Mouse (Mus musculus) kidney, embryonic 16.5 days (tissue): ENCODE data around the gene Rarg. TPM values are rescaled to one million over a fixed set of nuclear protein-coding genes. Genes with fewer than 3 reads are reported as not detected.

Experiments
- ATAC-seq: fragments of 200-750 bp; cut with Nextera tagmentation; 2 replicates; pipeline ENCODE4 v1.8.0; 2017; ENCODE audit warnings: moderate TSS enrichment; ENCODE audit not compliant: low FRiP score, low TSS enrichment
- H3K27ac ChIP-seq: fragments of 300-500 bp; sonication (generic); 2 replicates; pipeline ENCODE4 v1.5.1; 2014; ENCODE audit warnings: low read length
- H3K27me3 ChIP-seq: fragments of 300-500 bp; sonication (generic); 2 replicates; pipeline ENCODE4 v1.6.1; 2014; ENCODE audit warnings: low read length, control low read depth, mixed read lengths; ENCODE audit not compliant: insufficient read depth
- H3K36me3 ChIP-seq: fragments of 300-500 bp; sonication (generic); 2 replicates; pipeline ENCODE4 v1.6.1; 2014; ENCODE audit warnings: low read length, control low read depth, mixed read lengths; ENCODE audit not compliant: insufficient read depth
- H3K4me1 ChIP-seq: fragments of 300-500 bp; sonication (generic); 2 replicates; pipeline ENCODE4 v1.6.1; 2014; ENCODE audit warnings: low read length, control low read depth, mixed read lengths; ENCODE audit not compliant: insufficient read depth
- H3K4me2 ChIP-seq: fragments of 300-500 bp; sonication (generic); replicated peaks from 2 replicates; pipeline ENCODE4 v1.6.1; 2014; ENCODE audit warnings: low read depth, low read length
- H3K4me3 ChIP-seq: fragments of 300-500 bp; sonication (generic); 2 replicates; pipeline ENCODE4 v1.5.1; 2014; ENCODE audit warnings: mild to moderate bottlenecking, low read length
- H3K9ac ChIP-seq: fragments of 300-500 bp; sonication (generic); replicated peaks from 2 replicates; pipeline ENCODE4 v1.6.1; 2014; ENCODE audit warnings: low read length
- H3K9me3 ChIP-seq: fragments of 300-500 bp; sonication (generic); 2 replicates; pipeline ENCODE4 v1.6.1; 2016; ENCODE audit warnings: low read length, control low read depth
- WGBS: fragments of 180-500 bp; shearing (Covaris S2); extraction: QIAGEN DNeasy Blood & Tissue Kit; methylation state at CpG from one replicate; pipeline ENCODE4 v1.1.7; 2014; 5-methylcytosine and 5-hydroxymethylcytosine counted together
- polyA plus RNA-seq: library from polyadenylated mRNA; unstranded; fragments of >200 nt; fragmentation: Nextera tagmentation; extraction: Ambion mirVana; gene quantifications from 2 replicates; pipeline ENCODE4 v1.2.1, GENCODE M21; 2015

The Rarg gene
- polyA plus RNA-seq, 1 experiment from 2014 or later = 31.9 TPM

DNA sequence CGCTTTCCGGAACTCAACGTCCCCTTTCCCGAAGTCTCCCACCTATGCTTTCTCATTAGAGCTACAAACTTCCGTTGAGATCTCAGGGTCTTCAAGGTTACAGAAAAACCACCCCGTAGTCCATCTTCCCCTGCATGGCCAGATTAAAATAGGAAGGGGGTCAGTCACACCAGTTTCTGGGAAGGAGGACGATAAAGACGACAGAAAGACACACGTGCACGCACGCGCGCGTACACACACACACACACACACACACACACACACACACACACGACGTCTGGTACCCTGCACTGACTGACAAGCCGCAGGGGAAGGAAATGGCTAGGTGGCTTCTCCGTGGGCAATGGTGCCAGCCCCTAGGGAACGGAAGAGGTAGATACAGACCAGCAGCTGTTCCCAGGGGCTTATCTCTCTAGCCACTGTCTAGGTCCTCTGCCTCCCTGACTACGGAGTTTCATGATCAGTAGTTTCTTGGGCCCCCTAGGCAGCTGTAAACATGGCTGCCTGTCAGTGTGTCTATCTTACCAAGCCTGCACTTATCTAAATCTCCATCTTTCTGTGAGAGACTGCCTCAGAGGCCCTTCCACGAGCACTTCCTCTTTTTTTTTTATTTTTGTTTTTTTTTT is 32.2 kb downstream of the Rarg start:
- 13% methylated on average over 19 of the region's 21 CpGs for WGBS
- ATAC-seq = no peak; the same call in 1 of the 2 replicates

DNA sequence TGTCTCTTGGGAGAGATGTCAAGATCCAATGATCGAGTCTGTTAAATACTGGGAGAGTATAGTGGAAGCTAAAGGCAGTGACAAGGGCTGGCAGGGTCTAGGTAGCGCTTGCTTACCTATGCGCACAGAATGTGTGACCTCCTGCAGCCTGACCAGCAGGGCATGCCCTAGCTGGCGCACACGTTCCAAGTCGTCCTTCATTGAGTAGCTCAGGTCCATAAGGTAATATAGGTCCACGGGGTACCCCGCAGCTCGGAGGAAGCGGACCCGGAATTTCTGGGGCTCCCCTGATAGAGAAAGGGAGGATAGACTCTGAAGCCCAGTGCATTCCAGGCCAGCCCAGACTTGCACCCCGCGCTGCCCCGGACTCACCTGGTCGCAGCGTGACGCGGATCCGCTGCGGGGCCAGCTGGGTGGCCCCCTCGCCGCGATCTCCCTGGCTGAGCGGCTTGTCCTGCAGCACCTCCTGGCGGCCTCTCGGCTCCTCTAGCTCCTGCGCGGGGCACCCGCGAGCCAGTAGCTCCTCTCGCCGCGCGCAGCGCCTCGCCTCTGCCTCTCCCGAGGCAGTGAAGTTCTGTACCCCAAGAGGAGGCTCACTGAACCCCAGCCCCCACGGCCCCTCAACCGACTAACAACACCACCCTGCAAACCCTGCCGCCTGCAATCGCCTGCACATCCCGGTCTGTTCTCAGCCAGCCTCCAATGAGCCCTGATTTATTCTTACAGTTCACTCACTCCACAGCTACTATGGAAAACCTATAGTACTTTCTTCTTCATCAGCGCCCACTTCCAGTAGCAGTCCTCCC is 32.9 kb downstream of the Rarg start:
- no peaks in the 10 kb centered on the region for H3K9me3 ChIP-seq
- ATAC-seq = peak; percentile 90
- 3% methylated on average over 43 of the region's 43 CpGs for WGBS

More for the DNA sequence above, 32.2 kb downstream of the Rarg start:
- Histone ChIP-seq H3K27me3 (peaks cover 14% of the 10 kb centered on the region), H3K9ac (peak overlapping the region; percentile 63), H3K4me2 (peak overlapping the region; percentile 86), H3K4me1 (peaks cover 10% of the 10 kb centered on the region; the same call in 1 of the 2 replicates), H3K27ac (no peak overlapping the region), H3K9me3 (no peaks in the 10 kb centered on the region), H3K4me3 (peak overlapping the region; percentile 48), H3K36me3 (no peaks in the 10 kb centered on the region)

GRCm38 (mm10) chr15:102222386-102222785 is 34.9 kb downstream of the Rarg start:
- H3K27ac ChIP-seq = no peak overlapping the region
- H3K27me3 ChIP-seq = peaks cover 14% of the 10 kb centered on the region
- H3K4me1 ChIP-seq = peaks cover 10% of the 10 kb centered on the region; the same call in 1 of the 2 replicates
- H3K9me3 ChIP-seq = no peaks in the 10 kb centered on the region
- H3K9ac ChIP-seq = no peak overlapping the region
- 59% methylated on average over 10 of the region's 10 CpGs for WGBS
- no peak overlapping the region for H3K4me2 ChIP-seq
- H3K4me3 ChIP-seq = no peak overlapping the region
- H3K36me3 ChIP-seq = no peaks in the 10 kb centered on the region
- no peak for ATAC-seq

More for the DNA sequence above, 32.9 kb downstream of the Rarg start:
- Histone ChIP-seq H3K4me1 (peaks cover 10% of the 10 kb centered on the region; the same call in 1 of the 2 replicates), H3K36me3 (no peaks in the 10 kb centered on the region), H3K27me3 (peaks cover 14% of the 10 kb centered on the region), H3K4me3 (peak overlapping the region; percentile 48), H3K27ac (no peak overlapping the region), H3K9ac (peak overlapping the region; percentile 63), H3K4me2 (peak overlapping the region; percentile 86)

GRCm38 (mm10) chr15:102217325-102217724 is 40.0 kb downstream of the Rarg start:
- Histone ChIP-seq H3K9me3 (no peaks in the 10 kb centered on the region), H3K4me1 (no peaks in the 10 kb centered on the region), H3K27me3 (0 out of 2 replicates have a peak, but pooled peaks cover 2% of the 10 kb centered on the region), H3K4me3 (no peak overlapping the region), H3K36me3 (peaks cover 32% of the 10 kb centered on the region), H3K9ac (no peak overlapping the region), H3K27ac (no peak overlapping the region), H3K4me2 (no peak overlapping the region)
- 73% methylated on average over 7 of the region's 7 CpGs for WGBS
- ATAC-seq = no peak

DNA sequence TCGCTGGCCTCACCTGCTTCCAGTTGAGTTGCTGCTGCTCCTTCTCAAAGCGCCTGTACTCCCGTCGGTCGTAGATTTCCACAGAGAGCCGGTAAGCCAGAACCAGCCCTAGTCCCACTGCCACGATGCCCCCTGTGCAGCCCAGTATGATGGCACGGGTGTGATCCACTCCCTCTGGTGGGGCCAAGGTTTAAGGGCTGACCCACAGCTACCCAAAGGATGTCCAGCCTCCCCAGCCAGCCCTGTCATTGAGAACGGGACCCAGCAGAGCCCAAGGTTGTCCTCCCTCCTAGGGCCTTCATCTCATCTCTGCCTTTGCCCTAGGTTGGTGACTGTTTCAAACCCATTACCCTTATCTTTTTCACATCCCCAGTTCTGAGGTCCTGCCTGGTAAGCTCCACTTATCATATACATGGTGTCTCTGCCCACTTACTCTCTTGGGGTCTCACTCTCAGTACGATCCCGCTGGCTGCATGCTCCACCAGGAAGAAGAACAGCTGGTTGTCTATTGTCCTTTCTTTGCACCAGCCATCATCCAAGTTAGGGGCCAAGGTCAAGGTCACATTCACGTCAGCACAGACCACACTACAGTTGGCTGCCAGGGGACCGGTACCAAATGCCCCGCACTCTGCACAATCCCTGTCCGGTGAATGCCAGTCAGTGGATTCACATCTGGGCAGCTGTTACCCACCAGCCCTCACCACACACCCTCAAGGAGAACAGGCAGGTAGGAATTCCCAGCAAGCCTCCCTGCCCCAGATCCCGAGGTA is 40.7 kb downstream of the Rarg start:
- Histone ChIP-seq H3K27me3 (no peaks in the 10 kb centered on the region), H3K9ac (no peak overlapping the region), H3K9me3 (no peaks in the 10 kb centered on the region), H3K4me2 (no peak overlapping the region), H3K4me3 (no peak overlapping the region), H3K4me1 (no peaks in the 10 kb centered on the region), H3K27ac (no peak overlapping the region), H3K36me3 (peaks cover 39% of the 10 kb centered on the region)
- 77% methylated on average over 16 of the region's 16 CpGs for WGBS
- ATAC-seq = no peak

DNA sequence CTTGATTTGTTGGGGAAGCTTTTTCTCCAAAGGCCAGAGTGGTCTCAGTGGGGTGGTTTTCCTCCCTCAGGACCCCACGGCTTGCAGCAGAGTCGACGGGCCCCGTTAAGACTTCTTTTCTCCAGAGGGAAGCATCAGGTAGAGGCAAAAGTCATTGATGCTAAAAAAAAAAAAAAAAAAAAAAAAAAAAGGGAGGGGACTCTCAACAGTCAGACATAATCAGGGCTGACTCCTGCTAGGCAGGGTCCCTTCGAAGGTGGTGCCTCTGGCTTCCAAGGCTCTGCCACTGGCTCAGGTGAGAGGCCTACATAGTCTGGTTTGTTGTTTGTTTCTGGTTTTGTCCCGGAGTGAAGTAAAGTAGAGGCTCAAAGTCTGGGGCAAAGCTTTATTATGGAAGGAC is 41.7 kb downstream of the Rarg start:
- H3K4me3 ChIP-seq = no peak overlapping the region
- no peaks in the 10 kb centered on the region for H3K9me3 ChIP-seq
- no peaks in the 10 kb centered on the region for H3K27me3 ChIP-seq
- no peak for ATAC-seq
- H3K9ac ChIP-seq = no peak overlapping the region
- H3K27ac ChIP-seq = no peak overlapping the region
- H3K36me3 ChIP-seq = peaks cover 44% of the 10 kb centered on the region
- H3K4me1 ChIP-seq = no peaks in the 10 kb centered on the region
- H3K4me2 ChIP-seq = no peak overlapping the region
- WGBS = 73% methylated on average over 6 of the region's 6 CpGs

DNA sequence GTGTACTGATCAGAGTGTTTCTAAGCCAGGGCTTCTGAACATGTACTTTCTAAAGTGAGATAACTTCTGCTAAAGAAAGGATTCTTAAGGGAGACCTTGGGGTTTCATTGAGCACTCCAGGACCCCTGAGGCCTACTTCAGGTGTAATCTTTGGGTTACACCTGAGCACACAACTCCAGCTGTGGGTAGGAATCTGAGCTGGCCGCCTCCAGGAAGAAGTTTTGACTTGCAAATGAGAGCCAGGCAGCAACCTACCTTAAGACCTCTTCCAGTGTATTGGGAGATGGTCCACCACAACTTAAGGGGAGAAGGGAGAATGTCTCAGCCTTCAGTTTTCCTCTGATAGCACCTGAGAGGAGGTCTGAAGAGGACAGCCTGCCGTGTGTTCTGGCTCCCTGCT is 43.2 kb downstream of the Rarg start:
- 51% methylated on average over 2 of the region's 2 CpGs for WGBS
- Histone ChIP-seq H3K9me3 (no peaks in the 10 kb centered on the region), H3K27me3 (no peaks in the 10 kb centered on the region), H3K4me3 (no peak overlapping the region), H3K27ac (no peak overlapping the region), H3K36me3 (peaks cover 55% of the 10 kb centered on the region), H3K9ac (no peak overlapping the region), H3K4me2 (no peak overlapping the region), H3K4me1 (no peaks in the 10 kb centered on the region)
- ATAC-seq = no peak

DNA sequence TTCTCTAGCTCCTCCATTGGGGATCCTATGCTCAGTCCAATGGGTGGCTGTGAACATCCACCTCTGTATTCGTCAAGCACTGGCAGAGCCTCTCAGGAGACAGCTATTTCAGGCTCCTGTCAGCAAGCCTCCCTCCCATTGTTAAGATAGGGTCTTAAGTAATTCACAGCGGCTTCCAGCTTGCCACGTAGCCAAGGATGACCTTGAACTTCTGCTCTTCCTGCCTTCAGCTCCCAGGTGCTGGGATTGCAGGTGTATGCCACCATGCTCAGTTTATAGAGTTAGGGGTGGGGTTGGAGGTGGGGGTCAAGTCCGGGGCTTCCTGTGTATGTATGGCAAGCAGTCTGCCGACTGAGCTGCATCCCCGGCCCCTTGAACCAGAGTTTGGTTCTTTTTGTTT is 45.4 kb downstream of the Rarg start:
- 75% methylated on average over 6 of the region's 6 CpGs for WGBS
- Histone ChIP-seq H3K27ac (no peak overlapping the region), H3K9me3 (no peaks in the 10 kb centered on the region), H3K27me3 (no peaks in the 10 kb centered on the region), H3K4me3 (no peak overlapping the region), H3K4me1 (peaks cover 17% of the 10 kb centered on the region), H3K9ac (no peak overlapping the region), H3K36me3 (peaks cover 71% of the 10 kb centered on the region), H3K4me2 (no peak overlapping the region)
- no peak for ATAC-seq

DNA sequence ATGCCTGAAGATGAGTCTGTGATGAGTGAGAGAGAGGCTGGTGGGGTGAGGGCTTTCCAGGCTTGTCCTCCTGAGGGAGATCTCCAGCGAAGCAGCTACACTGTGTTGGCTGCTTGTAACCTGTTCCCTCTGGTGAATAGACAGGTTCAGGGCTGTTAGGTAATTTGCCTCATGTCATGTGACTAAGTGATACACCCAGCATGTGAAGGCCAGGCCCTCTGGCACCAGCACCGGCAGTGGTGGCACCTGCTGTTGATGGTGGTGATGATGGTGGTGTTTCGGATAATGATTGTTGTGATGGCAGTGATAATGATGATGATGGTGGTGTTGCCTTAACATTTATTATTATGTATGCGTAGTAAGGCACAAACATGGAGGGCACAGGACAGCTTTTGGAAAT is 46.5 kb downstream of the Rarg start:
- Histone ChIP-seq H3K27me3 (no peaks in the 10 kb centered on the region), H3K9me3 (no peaks in the 10 kb centered on the region), H3K27ac (no peak overlapping the region), H3K4me2 (no peak overlapping the region), H3K9ac (no peak overlapping the region), H3K4me3 (no peak overlapping the region), H3K4me1 (peaks cover 28% of the 10 kb centered on the region), H3K36me3 (peaks cover 74% of the 10 kb centered on the region)
- no peak for ATAC-seq
- WGBS = 92% methylated on average over 4 of the region's 4 CpGs
